Mouse (Mus musculus) liver, postnatal 0 days (tissue): ENCODE measurements around the gene Sdk1.

ENCODE experiments used
- CTCF ChIP-seq: sonication (generic); IDR thresholded peaks from 2 replicates; pipeline ENCODE4 v1.5.1; 2016; ENCODE audit warnings: antibody characterized with exemption, low read depth
- EP300 ChIP-seq: IDR thresholded peaks from 2 replicates; pipeline ENCODE4 v1.6.1; 2016; ENCODE audit warnings: antibody characterized with exemption, low read depth, mild to moderate bottlenecking

DNA sequence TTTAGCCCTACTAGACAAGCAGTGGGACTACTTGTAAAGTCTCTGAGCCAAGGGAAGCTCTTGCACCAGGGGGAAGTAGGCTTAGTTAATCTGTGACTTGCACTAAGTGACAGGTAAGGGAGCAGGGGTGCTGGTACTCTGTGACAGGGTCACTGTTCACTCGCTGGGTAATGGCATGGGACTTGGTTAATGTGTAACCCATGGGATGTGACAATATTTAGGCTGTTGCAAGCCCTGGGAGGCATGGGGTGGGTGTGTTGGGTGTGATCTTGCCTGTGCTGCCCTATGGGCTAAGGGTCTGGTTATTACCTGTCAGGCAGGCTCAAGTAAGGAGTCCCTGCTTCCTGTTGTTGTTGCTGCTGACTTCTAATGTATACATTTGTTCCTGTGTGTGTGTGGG, 616.5 kb downstream of the Sdk1 start:
- TF ChIP-seq CTCF (no peak), EP300 (no peak)
